Mouse (Mus musculus): ENCODE measurements around the gene Ccdc70. TPM values are rescaled to one million over a fixed set of nuclear protein-coding genes. Genes with fewer than 3 reads are reported as not detected.

The Ccdc70 gene
- polyA plus RNA-seq (2012; rRNA removed): not detected in 2 replicates

DNA sequence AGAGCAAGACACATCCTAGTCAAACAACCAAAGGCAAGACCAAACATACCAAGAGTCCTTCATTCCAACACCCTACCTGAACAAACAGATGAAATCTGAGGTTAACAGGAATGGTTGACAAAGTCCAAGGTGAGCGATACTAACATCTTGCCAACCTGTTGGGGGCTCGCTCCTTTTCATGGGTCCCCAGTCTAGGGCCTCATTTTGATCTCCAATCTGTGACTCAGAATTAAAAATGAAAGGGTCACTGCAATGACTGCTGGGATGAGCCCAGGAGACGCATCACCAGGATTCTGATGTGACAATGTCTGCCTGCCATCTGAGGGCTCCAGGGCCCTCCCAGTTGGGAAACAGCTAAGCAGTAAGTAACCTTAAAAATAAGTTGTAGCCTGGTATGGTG lies at the start of gene Ccdc70:
Gene Ccdc70 (plus strand): TSS at position 301 of the 400 bp plus-strand sequence.

DNA sequence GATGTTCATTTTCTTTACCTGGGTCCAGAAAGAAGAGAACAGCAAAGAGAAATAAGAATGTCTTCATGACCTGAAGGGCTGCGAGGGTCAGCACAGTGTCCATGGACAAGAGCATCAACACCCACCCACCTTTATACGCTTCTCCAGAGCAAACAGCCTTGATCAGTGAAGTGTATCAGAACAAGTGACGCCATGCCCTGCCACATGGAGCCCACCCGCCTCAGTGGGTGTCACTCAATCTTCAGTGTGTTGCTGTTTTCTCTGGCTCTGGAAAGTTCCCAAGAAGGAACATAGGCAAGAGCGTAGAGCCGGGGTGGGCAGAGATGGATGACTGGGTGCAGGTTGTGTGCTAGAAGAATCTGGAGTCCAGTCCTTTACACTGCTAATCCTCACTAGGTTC lies 37.0 kb upstream of the Ccdc70 start, which contains the start of gene Defb15:
Gene Defb15 (minus strand): TSS at position 101 of the 400 bp plus-strand sequence.

DNA sequence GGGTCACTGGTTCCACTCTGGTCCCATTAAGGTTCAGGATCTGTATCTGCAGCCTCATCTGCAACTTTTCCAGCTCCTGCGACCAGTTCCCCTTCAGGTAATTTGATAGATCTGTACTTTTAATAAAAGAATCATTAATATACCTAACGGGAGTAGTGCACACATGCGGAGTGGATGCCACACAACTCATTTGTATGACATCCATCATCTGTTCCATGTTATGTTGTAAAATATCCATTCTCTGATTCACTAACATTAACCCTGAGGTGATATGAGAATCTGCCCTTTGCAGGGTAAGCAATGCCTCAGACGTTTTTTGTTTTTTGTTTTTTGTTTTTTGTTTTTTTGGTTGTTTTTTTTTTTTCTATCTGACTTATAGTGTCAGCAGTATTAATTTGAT lies 31.5 kb upstream of the Ccdc70 start, which contains the start of gene Defb35:
Gene Defb35 (plus strand): TSS at position 301 of the 400 bp plus-strand sequence.

DNA sequence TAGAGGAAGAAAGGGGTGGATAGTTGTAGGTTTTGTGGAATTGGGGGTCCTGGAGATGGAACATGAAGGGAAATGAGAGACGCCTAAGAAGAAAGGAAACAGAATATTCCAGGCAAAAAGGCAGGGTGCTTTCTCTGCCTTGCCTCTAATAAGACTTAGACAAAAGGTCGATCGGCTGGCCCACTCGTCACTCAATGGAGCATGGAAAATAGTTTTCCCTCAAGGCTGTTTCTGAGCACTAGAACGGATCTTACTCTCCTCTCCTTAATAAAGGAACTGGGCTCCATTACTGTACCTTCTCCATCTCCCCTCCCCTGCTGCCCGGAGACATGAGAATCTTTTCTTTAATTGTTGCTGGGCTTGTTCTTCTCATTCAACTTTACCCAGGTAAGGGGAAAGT lies 23.1 kb upstream of the Ccdc70 start, which contains the start of gene Defb13:
Gene Defb13 (plus strand): TSS at position 301 of the 400 bp plus-strand sequence.

DNA sequence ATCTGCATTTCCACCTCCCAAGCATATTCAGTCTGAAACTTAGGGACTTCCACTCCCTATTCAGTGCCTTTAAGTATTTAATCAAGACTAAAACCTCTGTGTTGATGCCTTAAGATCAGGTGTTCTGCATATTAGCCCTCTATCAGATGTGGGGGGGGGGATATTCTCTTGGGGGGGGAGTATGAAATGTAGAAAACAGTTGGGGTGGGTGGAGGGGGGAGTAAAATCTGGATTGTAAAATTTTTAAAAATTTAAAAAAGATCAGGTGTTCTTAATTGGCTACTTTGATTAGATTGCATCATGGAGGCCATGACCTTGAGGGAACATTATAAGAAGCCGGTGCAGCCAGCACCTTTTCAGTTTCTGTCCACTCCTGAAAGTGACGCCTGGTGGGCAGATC lies 11.2 kb upstream of the Ccdc70 start, which contains the start of gene Fam90a1a:
Gene Fam90a1a (plus strand): TSS at position 301 of the 400 bp plus-strand sequence.

Other genes with a start within 250 kb of the Ccdc70 start
- not detected in 2 replicates for gene Defa24, start 235.3 kb upstream of the Ccdc70 start, polyA plus RNA-seq (2012; rRNA removed)
- not detected in 2 replicates for gene Defb50, start 146.2 kb upstream of the Ccdc70 start, polyA plus RNA-seq (2012; rRNA removed)
- not detected in 2 replicates for gene Defb2, start 129.8 kb upstream of the Ccdc70 start, polyA plus RNA-seq (2012; rRNA removed)
- not detected in 2 replicates for gene Defb10, start 110.9 kb upstream of the Ccdc70 start, polyA plus RNA-seq (2012; rRNA removed)
- not detected in 2 replicates for gene Defb9, start 84.4 kb upstream of the Ccdc70 start, polyA plus RNA-seq (2012; rRNA removed)
- gene Defb11, start 63.4 kb upstream of the Ccdc70 start, polyA plus RNA-seq (2012; rRNA removed): not detected in 2 replicates
- not detected in 2 replicates for gene Defb15, start 37.1 kb upstream of the Ccdc70 start, polyA plus RNA-seq (2012; rRNA removed)
- gene Defb35, start 31.4 kb upstream of the Ccdc70 start, polyA plus RNA-seq (2012; rRNA removed): not detected in 2 replicates
- not detected in 2 replicates for gene Defb13, start 23.0 kb upstream of the Ccdc70 start, polyA plus RNA-seq (2012; rRNA removed)
- gene Fam90a1a, start 11.1 kb upstream of the Ccdc70 start, polyA plus RNA-seq (2012; rRNA removed): not detected in 2 replicates
- 0.35 and 0.44 TPM in 2 replicates for gene Atp7b, start 90.5 kb downstream of the Ccdc70 start, polyA plus RNA-seq (2012; rRNA removed)
- 1.5 and 1.6 TPM in 2 replicates for gene Alg11, start 90.9 kb downstream of the Ccdc70 start, polyA plus RNA-seq (2012; rRNA removed)
- gene Nek5, start 155.3 kb downstream of the Ccdc70 start, polyA plus RNA-seq (2012; rRNA removed): 0.21 and 0.65 TPM in 2 replicates
- gene Nek3, start 196.7 kb downstream of the Ccdc70 start, polyA plus RNA-seq (2012; rRNA removed): 2.3 and 2.5 TPM in 2 replicates
- 2.0 and 3.0 TPM in 2 replicates for gene Ckap2, start 216.0 kb downstream of the Ccdc70 start, polyA plus RNA-seq (2012; rRNA removed)
- gene Vps36, start 223.0 kb downstream of the Ccdc70 start, polyA plus RNA-seq (2012; rRNA removed): 6.6 and 7.2 TPM in 2 replicates